20 mouse cellular contexts compared by ENCODE assay signal in genomic region chr11:78568827-78569226, GRCm38 (mm10). TPM values are rescaled to one million over a fixed set of nuclear protein-coding genes. Genes with fewer than 3 reads are reported as not detected.
DNase-seq lines count a peak whose midpoint lies in the region; ATAC-seq and TF ChIP-seq lines count a peak whose summit lies in the region.
"Had no signal": no experiment of that assay in that cellular context is flagged by ENCODE, and none has a peak within 500 bp of the region (broad histone marks: within the 10 kb centered on the region; RNA-seq: fewer than 3 reads in every experiment).

No protein-coding gene starts in this region.

- H3K9ac ChIP-seq in embryonic facial prominence, embryonic 13.5 days, result 0 out of 2 replicates have a peak overlapping the region, but pooled peaks have one; percentile 16
- H3K9ac ChIP-seq: forebrain, embryonic 13.5 days had no signal

- 88% methylated on average over 10 of the region's 10 CpGs for WGBS in embryonic facial prominence, embryonic 13.5 days
- WGBS in embryonic facial prominence, embryonic 10.5 days, result 89% methylated on average over 10 of the region's 10 CpGs

- DNase-seq in embryonic facial prominence, embryonic 10.5 days (ENCODE audit: low spot score), result no peak
- DNase-seq in heart, adult 11 months, result peak; percentile 80
- DNase-seq in heart, postnatal 10 days, result no peak
- DNase-seq: adrenal gland, adult 8-10 months; adrenal gland, postnatal 14 days; adrenal gland, postnatal 36 days; B cell, adult 2 months; cerebellum, adult 11-12 months; cerebellum, adult 2 months; cerebellum, adult 9-10 months; cerebellum, postnatal 10 days; cerebellum, postnatal 25 days had no signal

- H3K27me3 ChIP-seq in embryonic facial prominence, embryonic 13.5 days, result no peaks in the 10 kb centered on the region
- H3K27me3 ChIP-seq in embryonic facial prominence, embryonic 10.5 days (replicated peaks; ENCODE audit: low read depth, poor library complexity, severe bottlenecking), result no peaks in the 10 kb centered on the region
- H3K27me3 ChIP-seq in megakaryocyte, embryonic 14.5 days (replicated peaks), result no peaks in the 10 kb centered on the region
- H3K27me3 ChIP-seq in myocyte (ENCODE audit: control insufficient read depth, insufficient read depth, insufficient read length), result no peaks in the 10 kb centered on the region
- H3K27me3 ChIP-seq: forebrain, embryonic 13.5 days had no signal

- intact Hi-C loops in heart, postnatal 10 days (cut with DNase I), result no loop called here

- H3K36me3 ChIP-seq in embryonic facial prominence, embryonic 13.5 days, result peaks cover 55% of the 10 kb centered on the region
- H3K36me3 ChIP-seq in embryonic facial prominence, embryonic 10.5 days (replicated peaks), result peaks cover 67% of the 10 kb centered on the region
- peaks cover 81% of the 10 kb centered on the region for H3K36me3 ChIP-seq in megakaryocyte, embryonic 14.5 days (replicated peaks; ENCODE audit: low read length)
- peaks cover 22% of the 10 kb centered on the region for H3K36me3 ChIP-seq in myocyte (ENCODE audit: control insufficient read depth, insufficient read depth)

- no peak for TF ChIP-seq POLR2A in myocyte (IDR thresholded peaks at IDR 0.05; ENCODE audit: insufficient read length, low read depth)

- no peak overlapping the region for H3ac ChIP-seq in myocyte (ENCODE audit: control insufficient read depth, insufficient read length)

- no peaks in the 10 kb centered on the region for H3K9me3 ChIP-seq in embryonic facial prominence, embryonic 13.5 days
- H3K9me3 ChIP-seq in embryonic facial prominence, embryonic 10.5 days, result no peaks in the 10 kb centered on the region
- H3K9me3 ChIP-seq in megakaryocyte, embryonic 14.5 days, result no peaks in the 10 kb centered on the region
- H3K9me3 ChIP-seq: forebrain, embryonic 13.5 days had no signal

- no peak for ATAC-seq in embryonic facial prominence, embryonic 13.5 days (ENCODE audit: insufficient number of reproducible peaks, insufficient read depth, low FRiP score, low TSS enrichment, low read depth)
- ATAC-seq in megakaryocyte, adult 5-6 weeks (ENCODE audit: poor library complexity, severe bottlenecking), result no peak
- no peak for ATAC-seq in activated CD4-positive, CD25-positive, alpha-beta regulatory T cell, adult 4 months
- ATAC-seq: forebrain, embryonic 13.5 days; forebrain, embryonic 16.5 days had no signal

- H3K4me2 ChIP-seq in embryonic facial prominence, embryonic 13.5 days, result no peak overlapping the region
- peak overlapping the region; percentile 65 for H3K4me2 ChIP-seq in myocyte (ENCODE audit: low read depth)
- H3K4me2 ChIP-seq: forebrain, embryonic 13.5 days had no signal

- no peak overlapping the region for H3K27ac ChIP-seq in embryonic facial prominence, embryonic 13.5 days
- no peak overlapping the region for H3K27ac ChIP-seq in embryonic facial prominence, embryonic 10.5 days (replicated peaks)
- H3K27ac ChIP-seq: forebrain, embryonic 13.5 days had no signal

- no peaks in the 10 kb centered on the region for H3K4me1 ChIP-seq in embryonic facial prominence, embryonic 13.5 days
- H3K4me1 ChIP-seq in embryonic facial prominence, embryonic 10.5 days, result no peaks in the 10 kb centered on the region
- peaks cover 91% of the 10 kb centered on the region for H3K4me1 ChIP-seq in megakaryocyte, embryonic 14.5 days
- H3K4me1 ChIP-seq: forebrain, embryonic 13.5 days had no signal

- no peak overlapping the region for H3K4me3 ChIP-seq in embryonic facial prominence, embryonic 13.5 days
- no peak overlapping the region for H3K4me3 ChIP-seq in embryonic facial prominence, embryonic 10.5 days
- peak overlapping the region; percentile 69 for H3K4me3 ChIP-seq in megakaryocyte, embryonic 14.5 days (replicated peaks)
- no peak overlapping the region for H3K4me3 ChIP-seq in myocyte
- H3K4me3 ChIP-seq: erythroblast, embryonic 14.5 days; forebrain, embryonic 13.5 days had no signal

- H3K79me2 ChIP-seq in myocyte (ENCODE audit: control insufficient read depth, insufficient read depth), result no peaks in the 10 kb centered on the region

TF ChIP-seq in myocyte, 11 proteins besides CTCF, POLR2A, EP300 and RAD21:
- TF ChIP-seq MYOD1 (IDR thresholded peaks at IDR 0.05; ENCODE audit: control insufficient read depth in 1 of 3, insufficient read length in 2 of 3, low read depth in 2 of 3), result peak in 2 of 3 experiments; percentile 21 to 43
- TF ChIP-seq MYOG (IDR thresholded peaks at IDR 0.05; ENCODE audit: control insufficient read depth in 1 of 3, insufficient read depth in 1 of 3, insufficient read length in 2 of 3, low read depth in 2 of 3), result peak in 1 of 3 experiments; percentile 14
- TF ChIP-seq TCF3 (IDR thresholded peaks at IDR 0.05; ENCODE audit: insufficient read length, low read depth), result no peak

RNA-seq across cellular contexts. Expression of gene Tmem97, which starts 18.2 kb away (rescaled TPM):
- 61.0 and 66.7 TPM in 2 replicates for polyA plus RNA-seq in embryonic facial prominence, embryonic 13.5 days (2015; fragmentation: Nextera tagmentation; extraction: Ambion mirVana)
- polyA plus RNA-seq in embryonic facial prominence, embryonic 10.5 days (2016; fragmentation: Nextera tagmentation; extraction: Ambion mirVana), result 89.6 and 96.6 TPM in 2 replicates
- total RNA-seq in heart, postnatal 10 days (2021), result 10 to 100 TPM; 14.5 to 16.8 TPM
- 24.2 and 39.2 TPM in 2 replicates for polyA plus RNA-seq in megakaryocyte, embryonic 14.5 days (2012; ENCODE audit: insufficient read depth, low replicate concordance)
- total RNA-seq in megakaryocyte, adult 5-6 weeks (2015), result 24.9 and 25.6 TPM in 2 replicates
- total RNA-seq in megakaryocyte, adult 5-6 weeks (2017), result 12.2 and 18.0 TPM in 2 replicates
- polyA plus RNA-seq in myocyte (2012; fragmentation: generic; extraction: Trizol), result 125 TPM
- 10 to 100 TPM; 23.3 to 28.4 TPM for polyA plus RNA-seq in activated CD4-positive, CD25-positive, alpha-beta regulatory T cell, adult 4 months (2017; shearing (Covaris generic))

RNA-seq across cellular contexts. Expression of gene Ift20, which starts 32.7 kb away (rescaled TPM):
- 176 and 183 TPM in 2 replicates for polyA plus RNA-seq in embryonic facial prominence, embryonic 13.5 days (2015; fragmentation: Nextera tagmentation; extraction: Ambion mirVana)
- 84.2 and 95.2 TPM in 2 replicates for polyA plus RNA-seq in embryonic facial prominence, embryonic 10.5 days (2016; fragmentation: Nextera tagmentation; extraction: Ambion mirVana)
- total RNA-seq in heart, postnatal 10 days (2021), result 10 to 100 TPM; 50.6 to 53.5 TPM
- polyA plus RNA-seq in megakaryocyte, embryonic 14.5 days (2012; ENCODE audit: insufficient read depth, low replicate concordance), result 104 and 119 TPM in 2 replicates
- total RNA-seq in megakaryocyte, adult 5-6 weeks (2015), result 80.0 and 89.7 TPM in 2 replicates
- 96.0 and 119 TPM in 2 replicates for total RNA-seq in megakaryocyte, adult 5-6 weeks (2017)
- polyA plus RNA-seq in myocyte (2012; fragmentation: generic; extraction: Trizol), result 53.9 TPM
- polyA plus RNA-seq in activated CD4-positive, CD25-positive, alpha-beta regulatory T cell, adult 4 months (2017; shearing (Covaris generic)), result 100 to 1,000 TPM; 114 to 134 TPM

RNA-seq across cellular contexts. Expression of gene Tnfaip1, which starts 32.7 kb away (rescaled TPM):
- 73.0 and 78.1 TPM in 2 replicates for polyA plus RNA-seq in embryonic facial prominence, embryonic 13.5 days (2015; fragmentation: Nextera tagmentation; extraction: Ambion mirVana)
- 91.6 and 92.4 TPM in 2 replicates for polyA plus RNA-seq in embryonic facial prominence, embryonic 10.5 days (2016; fragmentation: Nextera tagmentation; extraction: Ambion mirVana)
- total RNA-seq in heart, postnatal 10 days (2021), result 10 to 100 TPM; 62.7 to 66.2 TPM
- polyA plus RNA-seq in megakaryocyte, embryonic 14.5 days (2012; ENCODE audit: insufficient read depth, low replicate concordance), result 0.68 TPM in 1 of 2 replicates, not detected in the other
- 13.2 and 13.4 TPM in 2 replicates for total RNA-seq in megakaryocyte, adult 5-6 weeks (2015)
- 6.8 and 10.2 TPM in 2 replicates for total RNA-seq in megakaryocyte, adult 5-6 weeks (2017)
- 59.3 TPM for polyA plus RNA-seq in myocyte (2012; fragmentation: generic; extraction: Trizol)
- polyA plus RNA-seq in activated CD4-positive, CD25-positive, alpha-beta regulatory T cell, adult 4 months (2017; shearing (Covaris generic)), result 10 to 100 TPM; 12.1 to 14.6 TPM

RNA-seq across cellular contexts. Expression of gene Poldip2, which starts 56.8 kb away (rescaled TPM):
- 168 and 182 TPM in 2 replicates for polyA plus RNA-seq in embryonic facial prominence, embryonic 13.5 days (2015; fragmentation: Nextera tagmentation; extraction: Ambion mirVana)
- polyA plus RNA-seq in embryonic facial prominence, embryonic 10.5 days (2016; fragmentation: Nextera tagmentation; extraction: Ambion mirVana), result 175 and 178 TPM in 2 replicates
- total RNA-seq in heart, postnatal 10 days (2021), result 100 to 1,000 TPM; 161 to 163 TPM
- 1.8 and 16.7 TPM in 2 replicates for polyA plus RNA-seq in megakaryocyte, embryonic 14.5 days (2012; ENCODE audit: insufficient read depth, low replicate concordance)
- 13.4 and 22.4 TPM in 2 replicates for total RNA-seq in megakaryocyte, adult 5-6 weeks (2015)
- 15.9 and 23.1 TPM in 2 replicates for total RNA-seq in megakaryocyte, adult 5-6 weeks (2017)
- polyA plus RNA-seq in myocyte (2012; fragmentation: generic; extraction: Trizol), result 103 TPM
- 10 to 100 TPM; 11.2 to 12.9 TPM for polyA plus RNA-seq in activated CD4-positive, CD25-positive, alpha-beta regulatory T cell, adult 4 months (2017; shearing (Covaris generic))

RNA-seq across cellular contexts. Expression of gene Tmem199, which starts 56.9 kb away (rescaled TPM):
- 46.6 and 50.9 TPM in 2 replicates for polyA plus RNA-seq in embryonic facial prominence, embryonic 13.5 days (2015; fragmentation: Nextera tagmentation; extraction: Ambion mirVana)
- polyA plus RNA-seq in embryonic facial prominence, embryonic 10.5 days (2016; fragmentation: Nextera tagmentation; extraction: Ambion mirVana), result 75.9 and 76.0 TPM in 2 replicates
- total RNA-seq in heart, postnatal 10 days (2021), result 10 to 100 TPM; 14.9 to 16.6 TPM
- polyA plus RNA-seq in megakaryocyte, embryonic 14.5 days (2012; ENCODE audit: insufficient read depth, low replicate concordance), result 12.0 and 12.6 TPM in 2 replicates
- total RNA-seq in megakaryocyte, adult 5-6 weeks (2015), result 18.5 and 24.4 TPM in 2 replicates
- 26.1 and 27.3 TPM in 2 replicates for total RNA-seq in megakaryocyte, adult 5-6 weeks (2017)
- 35.0 TPM for polyA plus RNA-seq in myocyte (2012; fragmentation: generic; extraction: Trizol)
- polyA plus RNA-seq in activated CD4-positive, CD25-positive, alpha-beta regulatory T cell, adult 4 months (2017; shearing (Covaris generic)), result 10 to 100 TPM; 47.9 to 58.6 TPM
